Mouse (Mus musculus): ENCODE measurements around the gene Rpl38. TPM values are rescaled to one million over a fixed set of nuclear protein-coding genes. Genes with fewer than 3 reads are reported as not detected.

Rpl38 gene
- total RNA-seq (2018; cell fraction: chromatin; rRNA removed), result 100 to 1,000 TPM in 1 of 26 experiments, 10 to 100 TPM in 25; 12.6 to 225 (median 31.4) TPM
- 1,000 to 10,000 TPM in 16 of 26 experiments, 100 to 1,000 TPM in 10; 776 to 2,930 (median 1,241) TPM for total RNA-seq (2018; cell fraction: cytosol; rRNA removed)
- 100 to 1,000 TPM; 118 to 308 (median 184) TPM for total RNA-seq (2018; cell fraction: nucleus; rRNA removed)
- 892 to 1,637 TPM (median 1,558 TPM) in 3 replicates for polyA plus RNA-seq (2018)

- peak within 1 kb of the TSS; percentile 84 for H3K4me3 ChIP-seq (ENCODE audit: inconsistent target)
- peaks cover 36% of the 10 kb centered on the region for H3K79me2 ChIP-seq (ENCODE audit: inconsistent target)
- H3K27ac ChIP-seq, result peak within 1 kb of the TSS; percentile 57
- under 1% methylated on average over 21 of the region's 21 CpGs for WGBS (ENCODE audit: missing documents)
- peaks cover 27% of the 10 kb centered on the region for H3K36me3 ChIP-seq (ENCODE audit: inconsistent target)
These were observed at the start of gene Rpl38 for GRCm38 (mm10) chr11:114668301-114668710. Rpl38 (plus strand) TSS chr11:114668524.

DNA sequence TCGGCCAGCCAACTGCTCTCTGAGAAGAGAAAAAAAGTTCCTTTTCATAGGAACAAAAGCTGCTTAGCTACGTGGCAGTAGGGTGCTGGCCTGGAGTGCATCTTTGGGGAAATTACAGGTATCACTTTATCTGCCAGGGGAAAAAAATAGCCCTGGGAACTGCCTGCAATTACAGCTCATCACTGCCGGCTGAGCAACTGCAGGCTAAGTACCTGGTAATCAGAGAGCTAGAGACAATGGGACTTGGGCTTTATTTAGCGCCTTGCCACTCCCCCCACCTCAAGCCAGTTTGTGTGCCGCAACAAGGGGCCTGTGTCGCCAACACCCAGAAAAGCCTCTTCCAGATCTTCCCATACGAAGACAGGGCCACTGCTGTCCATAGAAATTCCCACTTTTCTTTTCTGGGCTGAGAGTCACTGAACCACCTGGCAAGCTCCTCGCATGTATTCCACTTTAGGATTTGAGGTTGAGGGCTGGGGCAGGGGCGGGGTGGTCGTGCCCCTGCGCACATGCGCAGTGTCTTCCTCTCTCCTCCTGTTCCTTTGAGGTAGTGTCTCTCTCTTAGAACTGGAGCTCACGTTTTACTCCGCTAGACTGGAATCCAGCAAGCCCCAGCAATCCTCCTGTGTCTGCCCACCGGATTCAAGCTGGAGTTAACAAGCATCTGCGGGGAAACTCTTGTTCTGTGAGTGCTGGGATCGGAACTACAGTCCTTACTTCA is 49.5 kb upstream of the Rpl38 start:
- 79% methylated on average over 17 of the region's 17 CpGs for WGBS (ENCODE audit: missing documents)

DNA sequence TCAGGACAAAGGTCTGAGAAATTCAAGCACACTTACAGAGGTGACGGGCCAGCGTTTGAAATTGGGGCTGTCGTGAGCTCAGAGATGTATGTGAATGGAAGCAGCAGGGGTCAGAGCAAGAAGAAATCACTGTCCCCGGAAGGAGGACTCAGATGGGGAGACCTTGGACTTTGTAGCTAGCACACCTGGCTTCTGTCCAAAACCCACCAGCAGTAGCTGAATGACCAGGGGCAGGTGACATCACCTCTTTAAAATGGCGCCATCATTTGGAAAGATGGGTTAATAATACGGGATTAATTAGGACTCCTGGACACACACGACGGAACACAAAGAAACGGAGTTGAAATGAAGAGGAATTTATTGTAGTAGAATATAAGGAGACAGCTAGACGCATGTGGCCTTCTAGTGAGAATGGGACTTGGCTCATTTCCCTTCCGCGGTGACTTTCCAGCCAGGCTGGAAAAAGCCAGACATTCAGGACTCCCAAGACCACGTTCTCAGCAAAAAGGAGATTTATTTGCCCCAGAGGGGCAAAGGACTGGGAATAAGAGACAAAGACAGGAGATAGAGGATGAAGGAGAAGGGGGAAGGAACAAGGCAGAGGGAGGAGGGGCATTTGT is 42.1 kb upstream of the Rpl38 start:
- Histone ChIP-seq H3K36me3 (ENCODE audit: inconsistent target) (no peaks in the 10 kb centered on the region), H3K4me3 (ENCODE audit: inconsistent target) (no peak overlapping the region), H3K27ac (no peak overlapping the region), H3K79me2 (ENCODE audit: inconsistent target) (no peaks in the 10 kb centered on the region)
- 95% methylated on average over 13 of the region's 13 CpGs for WGBS (ENCODE audit: missing documents)

More for the DNA sequence above, 49.5 kb upstream of the Rpl38 start:
- no peaks in the 10 kb centered on the region for H3K79me2 ChIP-seq (ENCODE audit: inconsistent target)
- H3K4me3 ChIP-seq (ENCODE audit: inconsistent target), result no peak overlapping the region
- H3K36me3 ChIP-seq (ENCODE audit: inconsistent target), result no peaks in the 10 kb centered on the region
- no peak overlapping the region for H3K27ac ChIP-seq

GRCm38 (mm10) chr11:114627036-114627435 is 41.3 kb upstream of the Rpl38 start:
- Histone ChIP-seq H3K36me3 (ENCODE audit: inconsistent target) (no peaks in the 10 kb centered on the region), H3K4me3 (ENCODE audit: inconsistent target) (no peak overlapping the region), H3K79me2 (ENCODE audit: inconsistent target) (no peaks in the 10 kb centered on the region), H3K27ac (no peak overlapping the region)
- WGBS (ENCODE audit: missing documents), result 32% methylated on average over 2 of the region's 6 CpGs

DNA sequence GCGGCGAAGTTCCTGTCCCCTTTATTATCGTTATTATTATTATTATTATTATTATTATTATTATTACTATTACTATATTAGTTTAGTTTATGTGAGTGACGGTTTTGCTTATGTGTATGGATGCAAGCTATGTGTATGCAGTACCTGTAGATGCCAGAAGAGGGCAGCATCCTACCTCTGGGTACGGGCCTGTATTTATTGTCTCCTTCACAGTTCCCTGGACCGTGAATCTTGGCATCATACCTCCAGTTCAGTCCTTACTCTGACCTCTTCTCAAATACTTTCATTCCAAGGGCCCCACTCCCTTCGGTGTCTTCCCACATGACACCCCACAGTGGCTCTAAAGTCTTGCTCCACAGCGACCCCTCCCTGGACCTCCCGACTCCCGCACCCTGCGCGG is 40.3 kb upstream of the Rpl38 start:
- Histone ChIP-seq H3K36me3 (ENCODE audit: inconsistent target) (no peaks in the 10 kb centered on the region), H3K27ac (no peak overlapping the region), H3K79me2 (ENCODE audit: inconsistent target) (no peaks in the 10 kb centered on the region), H3K4me3 (ENCODE audit: inconsistent target) (no peak overlapping the region)
- 71% methylated on average over 11 of the region's 12 CpGs for WGBS (ENCODE audit: missing documents)

GRCm38 (mm10) chr11:114630044-114630443 is 38.3 kb upstream of the Rpl38 start:
- Histone ChIP-seq H3K36me3 (ENCODE audit: inconsistent target) (no peaks in the 10 kb centered on the region), H3K27ac (no peak overlapping the region), H3K4me3 (ENCODE audit: inconsistent target) (no peak overlapping the region), H3K79me2 (ENCODE audit: inconsistent target) (no peaks in the 10 kb centered on the region)
- WGBS (ENCODE audit: missing documents), result 71% methylated on average over 5 of the region's 5 CpGs

- Histone ChIP-seq H3K4me3 (ENCODE audit: inconsistent target) (no peak overlapping the region), H3K36me3 (ENCODE audit: inconsistent target) (no peaks in the 10 kb centered on the region), H3K27ac (no peak overlapping the region), H3K79me2 (ENCODE audit: inconsistent target) (no peaks in the 10 kb centered on the region)
- WGBS (ENCODE audit: missing documents), result 80% methylated on average over 8 of the region's 8 CpGs
These were observed 36.1 kb upstream of the Rpl38 start for GRCm38 (mm10) chr11:114632266-114632665.

DNA sequence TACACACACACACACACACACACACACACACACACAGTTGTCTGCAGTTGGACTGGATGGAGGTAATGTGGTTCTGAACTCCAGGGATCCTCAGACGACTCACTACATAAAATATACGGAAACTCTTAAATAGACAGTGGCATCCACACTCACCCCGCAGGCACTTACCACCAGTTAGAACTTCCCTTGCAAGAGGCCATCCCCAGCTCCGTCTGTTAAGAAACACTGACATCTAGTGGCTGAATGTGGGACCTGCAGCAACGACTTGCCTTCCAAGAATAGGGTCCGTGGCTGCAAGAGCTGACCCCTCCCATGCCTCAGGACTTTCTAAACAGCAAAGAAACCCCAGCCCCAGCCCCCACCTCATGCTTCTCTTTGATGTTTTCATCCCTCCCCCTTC is 32.0 kb upstream of the Rpl38 start:
- 0% methylated on average over 6 of the region's 6 CpGs for WGBS (ENCODE audit: missing documents)
- Histone ChIP-seq H3K36me3 (ENCODE audit: inconsistent target) (no peaks in the 10 kb centered on the region), H3K27ac (no peak overlapping the region), H3K79me2 (ENCODE audit: inconsistent target) (no peaks in the 10 kb centered on the region), H3K4me3 (ENCODE audit: inconsistent target) (no peak overlapping the region)

DNA sequence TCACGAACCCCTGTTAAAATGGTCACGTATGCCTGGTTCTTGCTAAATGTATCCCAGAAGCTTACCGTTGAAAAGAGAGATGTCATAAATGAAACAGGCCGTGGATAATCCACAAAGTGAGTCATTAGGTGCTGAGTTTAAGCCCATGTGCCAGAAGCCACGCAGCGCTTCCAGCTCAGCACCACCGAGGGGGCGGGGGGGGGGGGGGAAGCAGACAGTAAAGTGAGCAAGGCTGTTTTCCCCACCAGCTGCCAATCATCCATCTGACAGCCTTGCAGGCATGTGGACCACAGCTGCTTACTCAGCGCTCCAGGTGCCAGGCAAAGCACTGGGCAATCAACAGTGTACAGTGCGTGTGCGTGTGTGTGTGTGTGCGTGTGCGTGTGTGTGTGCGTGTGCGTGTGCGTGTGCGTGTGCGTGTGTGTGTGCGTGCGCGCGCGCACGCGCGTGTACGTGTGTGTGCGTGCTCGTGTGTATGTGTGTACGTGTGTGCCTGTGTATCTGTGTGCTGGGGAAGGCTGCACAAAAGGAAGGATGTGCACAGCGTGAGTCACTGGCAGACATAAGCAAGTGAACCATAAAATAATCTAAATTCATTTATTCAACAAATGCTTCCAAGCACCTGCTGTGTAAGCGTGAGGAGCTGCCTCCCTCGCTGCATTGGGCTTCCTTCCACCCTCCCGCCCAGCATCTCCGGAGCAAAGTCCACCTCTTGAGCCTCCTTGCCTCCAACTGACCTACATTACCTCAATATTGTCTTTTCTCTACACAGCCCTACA is 31.4 kb upstream of the Rpl38 start:
- Histone ChIP-seq H3K27ac (no peak overlapping the region), H3K79me2 (ENCODE audit: inconsistent target) (no peaks in the 10 kb centered on the region), H3K4me3 (ENCODE audit: inconsistent target) (no peak overlapping the region), H3K36me3 (ENCODE audit: inconsistent target) (no peaks in the 10 kb centered on the region)
- 64% methylated on average over 29 of the region's 35 CpGs for WGBS (ENCODE audit: missing documents)

DNA sequence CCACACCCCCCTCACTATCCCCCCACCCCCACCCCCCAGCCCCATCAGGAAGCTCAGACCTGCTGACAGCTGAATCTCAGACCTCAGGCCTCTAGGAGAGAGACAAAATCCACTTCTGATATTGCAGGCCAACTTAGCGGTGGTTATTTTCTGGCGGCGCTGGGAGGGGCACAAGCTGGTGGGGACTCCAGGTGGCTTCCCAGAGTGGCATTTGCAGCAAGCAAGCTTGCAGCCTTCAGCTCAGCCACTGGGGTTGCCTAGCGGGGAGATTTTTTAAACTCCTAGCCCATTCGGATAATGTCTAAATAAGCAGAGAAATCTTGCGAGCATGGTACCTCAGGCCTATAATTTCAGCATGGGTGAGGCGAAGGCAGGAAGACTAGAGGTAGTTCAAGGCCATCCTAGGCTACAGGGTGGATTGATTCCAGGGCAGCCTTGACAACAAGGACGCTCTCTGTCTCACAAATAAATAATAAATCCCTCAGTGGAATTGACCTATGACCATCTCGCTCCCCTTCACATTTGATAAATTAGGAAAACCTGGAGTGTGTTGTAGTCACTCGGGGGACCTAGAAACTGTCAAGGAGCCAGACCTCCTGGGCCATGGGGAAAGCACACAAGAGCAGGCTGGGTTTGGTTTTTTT is 29.6 kb upstream of the Rpl38 start:
- no peaks in the 10 kb centered on the region for H3K79me2 ChIP-seq (ENCODE audit: inconsistent target)
- no peak overlapping the region for H3K27ac ChIP-seq
- WGBS (ENCODE audit: missing documents), result 88% methylated on average over 10 of the region's 10 CpGs
- H3K4me3 ChIP-seq (ENCODE audit: inconsistent target), result no peak overlapping the region
- H3K36me3 ChIP-seq (ENCODE audit: inconsistent target), result no peaks in the 10 kb centered on the region

DNA sequence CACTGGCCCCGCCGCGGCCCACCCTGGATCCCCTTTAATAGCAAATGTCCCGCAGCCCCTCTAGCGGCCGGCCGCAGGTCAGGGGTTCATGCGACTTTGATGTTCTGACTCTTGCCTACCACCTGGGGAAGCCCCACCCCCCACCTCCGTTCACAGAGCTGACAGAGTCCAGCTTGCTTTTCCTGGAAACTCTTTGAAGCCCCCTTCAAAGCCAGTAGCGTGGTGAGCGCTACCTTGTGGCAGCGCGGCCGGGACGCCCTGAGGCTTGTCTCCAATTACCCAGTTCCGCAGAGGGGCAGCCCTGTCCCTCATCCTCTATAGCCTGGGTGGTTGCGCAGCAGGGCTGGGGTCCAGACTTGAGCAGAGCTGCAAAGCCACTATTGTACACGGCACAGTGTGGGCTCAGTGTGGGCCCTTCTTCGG is 28.6 kb upstream of the Rpl38 start:
- no peaks in the 10 kb centered on the region for H3K36me3 ChIP-seq (ENCODE audit: inconsistent target)
- WGBS (ENCODE audit: missing documents), result 59% methylated on average over 19 of the region's 19 CpGs

GRCm38 (mm10) chr11:114640658-114641057 is 27.7 kb upstream of the Rpl38 start:
- 69% methylated on average over 6 of the region's 6 CpGs for WGBS (ENCODE audit: missing documents)
- Histone ChIP-seq H3K36me3 (ENCODE audit: inconsistent target) (no peaks in the 10 kb centered on the region), H3K79me2 (ENCODE audit: inconsistent target) (no peaks in the 10 kb centered on the region), H3K27ac (no peak overlapping the region), H3K4me3 (ENCODE audit: inconsistent target) (no peak overlapping the region)

More for the DNA sequence above, 28.6 kb upstream of the Rpl38 start:
- H3K79me2 ChIP-seq (ENCODE audit: inconsistent target), result no peaks in the 10 kb centered on the region
- H3K27ac ChIP-seq, result no peak overlapping the region
- no peak overlapping the region for H3K4me3 ChIP-seq (ENCODE audit: inconsistent target)

DNA sequence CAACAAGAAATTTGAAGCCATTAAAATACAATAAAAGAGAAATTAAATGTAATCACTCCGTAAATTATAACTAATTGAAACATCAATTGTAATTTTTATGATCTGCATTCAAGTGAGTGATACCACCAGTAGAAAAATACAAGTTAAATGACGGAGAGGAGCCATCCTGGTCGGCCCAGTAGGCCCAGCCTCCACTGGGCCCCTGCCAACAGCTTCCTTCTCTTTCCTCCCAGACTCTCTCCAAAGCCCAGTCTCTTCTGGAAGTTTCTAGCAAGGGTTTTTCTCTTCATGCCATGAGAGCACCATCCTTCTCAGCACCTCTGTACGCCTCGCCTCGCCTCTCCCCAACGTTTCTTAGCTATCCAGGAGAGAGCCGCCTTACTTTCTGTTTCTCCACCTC is 27.2 kb upstream of the Rpl38 start:
- Histone ChIP-seq H3K27ac (no peak overlapping the region), H3K79me2 (ENCODE audit: inconsistent target) (no peaks in the 10 kb centered on the region), H3K36me3 (ENCODE audit: inconsistent target) (no peaks in the 10 kb centered on the region), H3K4me3 (ENCODE audit: inconsistent target) (no peak overlapping the region)
- 85% methylated on average over 8 of the region's 8 CpGs for WGBS (ENCODE audit: missing documents)

- 82% methylated on average over 12 of the region's 12 CpGs for WGBS (ENCODE audit: missing documents)
- Histone ChIP-seq H3K79me2 (ENCODE audit: inconsistent target) (no peaks in the 10 kb centered on the region), H3K36me3 (ENCODE audit: inconsistent target) (no peaks in the 10 kb centered on the region), H3K27ac (no peak overlapping the region), H3K4me3 (ENCODE audit: inconsistent target) (no peak overlapping the region)
These were observed 26.1 kb upstream of the Rpl38 start for GRCm38 (mm10) chr11:114642184-114642583.

Measured in macrophage (primary cell).